8 mouse cellular contexts compared by ENCODE assay signal in genomic region chr6:29819309-29819708, GRCm38 (mm10). TPM values are rescaled to one million over a fixed set of nuclear protein-coding genes. Genes with fewer than 3 reads are reported as not detected.
DNase-seq lines count a peak whose midpoint lies in the region.

No protein-coding gene starts in this region.

- intact Hi-C loops in left cerebral cortex, postnatal 14 days (cut with DNase I) = loop anchor here (5.0 kb wide), 1 partner anchor 107 kb away; no protein-coding TSS in a partner anchor

- peak; percentile 37 to 84 for DNase-seq in adrenal gland, adult (ENCODE audit: inconsistent age in 2 of 2, low spot score in 1 of 2)
- no peak for DNase-seq in adrenal gland, postnatal 25 days
- DNase-seq in left cerebral cortex, postnatal 14 days (ENCODE audit: low spot score in 2 of 2) = peak; percentile 40 to 54
- no peak for DNase-seq in left cerebral cortex, adult 8-10 months (ENCODE audit: low spot score in 2 of 2)
- peak; percentile 45 to 63 for DNase-seq in adrenal gland, postnatal 36 days
- DNase-seq in induced T-regulatory cell, adult 2 months (ENCODE audit: low read depth) = peak; percentile 71
- peak; percentile 43 for DNase-seq in lung, postnatal 25 days (ENCODE audit: low spot score)
- no peak for DNase-seq in ovary, postnatal 14 days (ENCODE audit: low spot score)

RNA-seq across cellular contexts. Expression of gene Ahcyl2, which starts 51.5 kb away (rescaled TPM):
- 137 and 156 TPM in 2 replicates for total RNA-seq in adrenal gland, postnatal 25 days (2021)
- total RNA-seq in left cerebral cortex, postnatal 14 days (2021) = 100 to 1,000 TPM in 1 of 2 experiments, 10 to 100 TPM in 1; 97.1 to 103 TPM
- 100 to 1,000 TPM; 128 to 171 (median 150) TPM for total RNA-seq in left cerebral cortex, adult 8-10 months (2022)
- 100 to 1,000 TPM; 116 to 172 TPM for total RNA-seq in adrenal gland, postnatal 36 days (2021)

Comparison
In these comparisons a context has a peak if more than half of its experiments do, and no peak if none do; other contexts are left out.
1. DNase-seq: peak in adrenal gland, adult (2 of 2), left cerebral cortex, postnatal 14 days (2 of 2), adrenal gland, postnatal 36 days (2 of 2), induced T-regulatory cell, adult 2 months (single experiment) and lung, postnatal 25 days (single experiment); none in adrenal gland, postnatal 25 days (single experiment), left cerebral cortex, adult 8-10 months (0 of 2) and ovary, postnatal 14 days (single experiment).